Mouse (Mus musculus) heart, postnatal 14 days (tissue): ENCODE results near the gene Syn3. TPM values are rescaled to one million over a fixed set of nuclear protein-coding genes. Genes with fewer than 3 reads are reported as not detected.

Experiments
- DNase-seq, 2 experiments: peaks; one replicate each; pipeline ENCODE4 v3.0.0; 2021 to 2022
- intact Hi-C: fragments of 180-260 bp; cut with DNase I; formaldehyde crosslinking; loops from one replicate; pipeline ENCODE4 v1.15.1; 2025
- total RNA-seq, 2 experiments: library from RNA; stranded (reverse); gene quantifications; 2 replicates each; pipeline ENCODE4 v1.2.3; 2021

Syn3 gene
- total RNA-seq, 2 experiments from 2014 or later, result 0.32 to 0.36 TPM

DNA sequence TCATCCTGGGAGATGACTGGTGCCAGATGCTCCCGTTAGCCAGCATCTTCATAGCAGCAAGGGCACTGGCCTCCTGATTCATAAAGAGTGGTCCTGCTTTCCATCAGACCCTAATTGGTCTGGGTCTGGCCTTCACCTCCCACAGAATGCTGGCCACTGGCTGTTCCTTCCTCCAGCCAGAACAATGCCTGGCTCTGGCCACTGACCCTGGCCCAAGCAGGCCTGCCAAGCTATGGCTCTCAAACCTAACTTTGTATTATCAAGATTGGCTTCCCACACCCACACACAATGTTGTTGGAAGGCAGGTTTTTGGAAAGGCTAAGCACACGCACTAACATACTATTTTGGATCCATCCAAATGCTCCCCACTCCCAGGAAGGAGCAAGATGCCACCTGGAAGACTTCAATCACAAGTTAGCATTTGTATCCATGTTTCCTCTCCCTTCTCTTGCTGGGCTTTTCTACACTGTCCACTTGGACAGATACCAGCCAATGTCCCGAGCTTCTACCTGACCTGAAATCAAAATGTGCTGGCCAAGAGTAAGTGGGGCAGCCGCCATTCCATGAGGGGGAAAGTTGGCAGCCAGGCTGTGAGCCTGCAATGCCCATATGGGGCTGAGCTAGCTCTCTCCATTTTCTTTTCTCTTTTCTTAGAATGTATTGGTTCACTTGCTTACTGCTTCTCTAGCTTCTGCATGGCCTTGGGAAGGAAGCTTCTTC is 175.3 kb downstream of the Syn3 start:
- DNase-seq, result no peak
- intact Hi-C loops, result loop anchor here (1.0 kb wide), 1 partner anchor 33 kb away; no protein-coding TSS in a partner anchor

GRCm38 (mm10) chr10:86322006-86322405 is 176.7 kb downstream of the Syn3 start:
- intact Hi-C loops, result no loop called here
- no peak for DNase-seq

GRCm38 (mm10) chr10:86321194-86321593 is 177.5 kb downstream of the Syn3 start:
- intact Hi-C loops, result no loop called here
- DNase-seq, result no peak

DNA sequence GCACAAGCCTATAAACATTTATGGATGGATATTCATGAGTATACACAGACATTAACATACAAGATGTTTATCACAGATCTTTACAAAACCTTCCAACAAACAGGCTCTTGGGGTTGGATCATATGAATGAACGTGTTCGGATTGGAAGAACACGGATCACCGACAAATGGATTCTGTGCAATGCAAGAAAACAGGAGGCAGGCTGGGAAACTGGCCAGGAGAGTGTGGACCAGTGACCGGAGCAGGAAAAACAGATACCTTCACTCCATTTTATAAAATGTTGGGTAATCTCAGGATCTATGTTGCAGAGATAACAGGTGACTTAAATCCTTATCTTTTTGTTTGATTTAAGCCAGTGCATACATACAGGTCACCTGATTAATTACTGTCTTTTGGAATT is 178.5 kb downstream of the Syn3 start:
- DNase-seq, result no peak
- intact Hi-C loops, result no loop called here

GRCm38 (mm10) chr10:86319526-86319925 is 179.2 kb downstream of the Syn3 start:
- no peak for DNase-seq
- intact Hi-C loops, result no loop called here

- intact Hi-C loops, result no loop called here
- DNase-seq, result no peak
Observed at GRCm38 (mm10) chr10:86318552-86319140, 180.1 kb downstream of the Syn3 start.

- no peak for DNase-seq
- intact Hi-C loops, result no loop called here
Observed at GRCm38 (mm10) chr10:86317633-86318032, 181.1 kb downstream of the Syn3 start.

GRCm38 (mm10) chr10:86315513-86315912 is 183.2 kb downstream of the Syn3 start:
- intact Hi-C loops, result no loop called here

GRCm38 (mm10) chr10:86313448-86313847 is 185.2 kb downstream of the Syn3 start:
- DNase-seq, result no peak
- intact Hi-C loops, result no loop called here

More at GRCm38 (mm10) chr10:86315513-86315912, 183.2 kb downstream of the Syn3 start:
- no peak for DNase-seq

GRCm38 (mm10) chr10:86312976-86313375 is 185.7 kb downstream of the Syn3 start:
- intact Hi-C loops, result no loop called here
- DNase-seq, result no peak

- intact Hi-C loops, result no loop called here
- DNase-seq, result no peak
Observed at GRCm38 (mm10) chr10:86310527-86310926, 188.2 kb downstream of the Syn3 start.

- intact Hi-C loops, result loop anchor here (10.0 kb wide), 1 partner anchor 398 kb away; the partner anchor contains the start of genes Hsp90b1 and Ttc41
Observed at GRCm38 (mm10) chr10:86307235-86307634, 191.5 kb downstream of the Syn3 start.

GRCm38 (mm10) chr10:86304583-86304982 is 194.1 kb downstream of the Syn3 start:
- intact Hi-C loops, result loop anchor here (10.0 kb wide), 1 partner anchor 400 kb away; the partner anchor contains the start of genes Hsp90b1 and Ttc41

More at GRCm38 (mm10) chr10:86307235-86307634, 191.5 kb downstream of the Syn3 start:
- DNase-seq, result peak in 1 of 2 experiments; percentile 45

DNA sequence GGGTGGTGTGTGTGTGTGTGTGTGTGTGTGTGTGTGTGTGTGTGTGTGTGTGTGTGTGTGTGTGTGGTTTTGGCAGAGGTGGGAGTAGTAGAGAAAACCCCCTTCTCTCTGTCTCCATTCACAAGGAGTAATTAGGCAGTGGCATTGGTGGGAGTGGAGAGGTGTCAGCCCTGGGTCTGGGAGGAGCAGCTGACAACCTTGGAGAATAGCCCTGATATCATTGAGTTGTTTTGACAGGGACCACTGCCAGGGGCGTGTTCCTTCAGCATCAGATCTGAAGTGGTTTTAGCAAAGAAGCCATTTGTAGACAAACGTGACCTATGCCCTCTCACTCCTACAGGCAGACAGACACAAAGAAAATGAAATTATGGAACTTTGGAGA is 195.2 kb downstream of the Syn3 start:
- no peak for DNase-seq
- intact Hi-C loops, result loop anchor here (10.0 kb wide), 1 partner anchor 401 kb away; the partner anchor contains the start of genes Hsp90b1 and Ttc41

More at GRCm38 (mm10) chr10:86304583-86304982, 194.1 kb downstream of the Syn3 start:
- no peak for DNase-seq

DNA sequence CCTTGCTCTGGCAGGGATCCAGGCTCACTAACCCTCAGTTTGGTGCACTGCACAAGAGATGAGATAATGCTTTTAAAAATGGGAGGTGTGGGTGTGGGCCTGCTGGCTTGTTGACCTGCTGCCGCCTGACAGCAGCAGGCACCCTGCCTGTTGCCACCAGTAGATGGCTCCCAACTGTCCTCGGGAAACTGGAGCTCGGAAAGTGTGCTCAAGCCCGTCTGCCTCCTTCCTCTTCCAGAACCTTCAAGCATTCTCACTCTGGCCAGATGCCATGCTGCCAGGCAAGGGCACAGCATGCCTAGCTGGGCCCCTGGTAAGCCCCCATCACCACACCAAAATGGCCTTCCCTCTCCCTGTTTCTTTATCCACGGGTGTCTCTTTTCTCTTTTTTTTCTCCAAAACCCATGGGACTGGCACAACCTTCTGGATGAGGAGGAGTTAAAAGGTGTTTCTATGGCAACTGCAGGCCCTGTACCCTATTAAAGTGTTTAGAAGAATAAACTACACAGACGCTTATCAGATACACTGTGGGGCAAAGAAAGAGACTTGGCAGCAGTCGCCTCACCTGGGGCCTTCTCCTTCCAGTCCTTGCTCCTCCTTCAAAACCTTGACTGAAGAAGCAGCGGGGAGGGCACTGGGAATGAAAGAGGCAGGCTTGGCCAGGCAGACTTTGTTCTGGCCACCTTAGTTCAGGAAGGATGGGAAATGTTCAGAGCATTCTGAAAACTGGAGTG is 195.8 kb downstream of the Syn3 start:
- intact Hi-C loops, result loop anchor here (1.0 to 10.0 kb wide), 2 partner anchors 149 to 402 kb away; partner anchors contain the start of genes Hsp90b1 and Ttc41
- peak; percentile 79 to 82 for DNase-seq

DNA sequence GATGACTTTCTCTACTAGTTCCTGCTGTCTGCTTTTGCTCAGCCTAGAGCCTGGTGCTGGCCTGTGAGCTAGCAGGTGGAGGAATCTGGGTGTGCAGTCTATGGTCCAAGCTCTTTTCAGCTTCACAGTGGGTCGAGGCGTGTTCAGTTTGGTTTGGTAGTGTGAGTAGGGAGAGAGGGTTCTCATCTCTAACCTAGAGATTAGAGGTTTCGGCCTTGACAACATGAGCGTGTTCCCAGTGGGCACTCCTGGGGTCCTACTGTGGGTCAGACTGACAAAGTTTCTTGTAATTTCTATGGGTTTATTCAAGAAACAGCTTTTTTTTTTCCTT is 196.4 kb downstream of the Syn3 start:
- no peak for DNase-seq
- intact Hi-C loops, result loop anchor here (1.0 to 10.0 kb wide), 2 partner anchors 150 to 403 kb away; partner anchors contain the start of genes Hsp90b1 and Ttc41

DNA sequence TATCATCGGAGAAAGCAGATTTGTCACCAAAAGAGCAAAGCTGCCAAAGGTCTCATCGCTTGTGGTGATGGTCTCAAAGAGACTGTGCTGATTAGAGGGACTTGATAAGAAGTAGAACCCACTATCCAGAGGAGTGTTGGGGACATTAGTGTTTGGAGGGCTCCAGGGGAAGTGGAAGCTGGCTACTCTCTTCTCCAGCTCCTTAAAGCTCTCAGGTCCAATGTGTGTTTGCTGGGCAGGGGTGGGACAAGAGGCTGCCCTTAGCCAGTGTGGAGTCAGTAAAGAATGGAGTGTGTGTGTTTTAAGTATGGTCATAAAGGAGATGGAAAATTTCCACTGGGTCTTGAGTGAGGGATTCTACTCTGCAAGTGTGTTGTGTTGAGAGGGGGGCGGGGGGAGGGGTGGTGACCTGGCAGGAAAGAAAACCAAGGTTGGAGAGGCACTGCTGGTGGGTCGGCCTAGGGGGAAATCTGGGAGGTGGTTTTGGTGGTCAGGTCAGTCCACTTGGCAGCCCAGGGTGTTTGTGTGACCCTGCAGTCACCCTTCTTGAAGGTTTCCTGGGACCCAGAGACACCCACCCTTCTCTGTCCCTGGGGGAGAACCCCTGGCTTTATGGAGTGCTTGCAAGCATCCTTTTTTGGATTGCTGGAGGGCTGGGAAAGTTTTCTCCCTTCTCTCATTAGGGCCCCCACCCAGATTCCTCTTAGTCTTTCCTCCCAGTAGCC is 196.9 kb downstream of the Syn3 start:
- intact Hi-C loops, result loop anchor here (1.0 to 10.0 kb wide), 3 partner anchors 39 to 403 kb away; partner anchors contain the start of genes Hsp90b1 and Ttc41
- peak in 1 of 2 experiments; percentile 36 for DNase-seq

DNA sequence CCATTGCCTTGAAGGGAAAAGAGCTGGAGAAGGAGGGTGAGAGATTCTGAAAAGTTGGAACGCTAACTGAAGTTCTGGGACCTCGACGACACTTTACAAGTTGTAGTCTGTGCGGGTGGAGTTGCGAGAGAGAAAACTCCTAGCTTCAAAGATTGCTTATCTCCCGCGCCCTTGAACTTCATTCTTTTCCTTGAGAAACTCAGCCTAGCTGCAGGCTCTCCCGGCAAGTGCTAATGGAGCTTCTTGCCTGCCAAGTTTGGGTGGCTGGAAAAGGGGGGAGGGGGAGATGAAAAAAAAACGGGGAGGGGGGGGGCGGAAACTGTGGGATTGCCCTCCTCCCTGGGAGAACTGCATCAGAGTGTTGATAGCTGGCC is 197.6 kb downstream of the Syn3 start:
- no peak for DNase-seq
- intact Hi-C loops, result loop anchor here (2.0 to 10.0 kb wide), 2 partner anchors 40 to 404 kb away; partner anchors contain the start of genes Hsp90b1 and Ttc41

- intact Hi-C loops, result loop anchor here (2.0 to 10.0 kb wide), 2 partner anchors 40 to 404 kb away; partner anchors contain the start of genes Hsp90b1 and Ttc41
- peak; percentile 80 to 88 for DNase-seq
Observed at GRCm38 (mm10) chr10:86300293-86301116, 198.2 kb downstream of the Syn3 start, which contains the start of gene Timp3. Gene Timp3, plus strand, starts transcription at chr10:86300372.
